Mouse (Mus musculus): ENCODE measurements around the gene Smad3. TPM values are rescaled to one million over a fixed set of nuclear protein-coding genes. Genes with fewer than 3 reads are reported as not detected.

The Smad3 gene
- polyA plus RNA-seq, 1 experiment from 2014 or later, result 24.5 TPM

GRCm38 (mm10) chr9:63662759-63663158, 95.0 kb downstream of the Smad3 start:
- Histone ChIP-seq H3K36me3 (peaks cover 23% of the 10 kb centered on the region), H3K27me3 (replicated peaks) (no peaks in the 10 kb centered on the region), H3K4me3 (no peak overlapping the region), H3K27ac (no peak overlapping the region), H3K9me3 (no peaks in the 10 kb centered on the region), H3K4me1 (peaks cover 30% of the 10 kb centered on the region), H3K9ac (no peak overlapping the region), H3K4me2 (replicated peaks) (no peak overlapping the region)
- ATAC-seq (ENCODE audit: low FRiP score, low read depth), result no peak
- WGBS, result 87% methylated on average over 7 of the region's 7 CpGs

- no peaks in the 10 kb centered on the region for H3K27me3 ChIP-seq (replicated peaks)
- ATAC-seq (ENCODE audit: low FRiP score, low read depth), result no peak
- H3K27ac ChIP-seq, result no peak overlapping the region
- 94% methylated on average over 3 of the region's 3 CpGs for WGBS
- H3K4me1 ChIP-seq, result peaks cover 11% of the 10 kb centered on the region
- H3K4me2 ChIP-seq (replicated peaks), result no peak overlapping the region
- no peak overlapping the region for H3K9ac ChIP-seq
- peaks cover 23% of the 10 kb centered on the region for H3K36me3 ChIP-seq
- H3K9me3 ChIP-seq, result no peaks in the 10 kb centered on the region
- no peak overlapping the region for H3K4me3 ChIP-seq
These were observed 97.1 kb downstream of the Smad3 start for GRCm38 (mm10) chr9:63660691-63661090.

DNA sequence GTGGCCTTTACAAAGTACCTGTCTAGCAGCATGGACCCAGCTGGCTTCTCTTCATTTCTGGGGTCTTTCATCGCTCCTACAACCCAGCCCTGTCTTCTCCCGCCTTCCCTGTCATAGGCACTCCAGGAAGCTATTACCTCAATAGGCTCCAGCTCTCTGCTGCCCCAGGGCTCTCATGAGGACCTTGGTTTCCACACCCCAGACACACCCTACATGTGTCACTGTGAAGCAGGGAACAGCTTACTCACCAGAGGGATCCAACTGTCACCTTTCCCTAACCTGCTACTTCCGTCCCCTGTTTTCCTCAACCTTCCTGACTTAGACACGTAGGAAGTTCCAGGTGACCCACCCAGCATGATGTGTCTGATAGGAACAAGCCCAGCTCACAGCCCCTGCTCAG, 97.7 kb downstream of the Smad3 start:
- WGBS, result 91% methylated on average over 4 of the region's 4 CpGs
- H3K36me3 ChIP-seq, result peaks cover 27% of the 10 kb centered on the region

DNA sequence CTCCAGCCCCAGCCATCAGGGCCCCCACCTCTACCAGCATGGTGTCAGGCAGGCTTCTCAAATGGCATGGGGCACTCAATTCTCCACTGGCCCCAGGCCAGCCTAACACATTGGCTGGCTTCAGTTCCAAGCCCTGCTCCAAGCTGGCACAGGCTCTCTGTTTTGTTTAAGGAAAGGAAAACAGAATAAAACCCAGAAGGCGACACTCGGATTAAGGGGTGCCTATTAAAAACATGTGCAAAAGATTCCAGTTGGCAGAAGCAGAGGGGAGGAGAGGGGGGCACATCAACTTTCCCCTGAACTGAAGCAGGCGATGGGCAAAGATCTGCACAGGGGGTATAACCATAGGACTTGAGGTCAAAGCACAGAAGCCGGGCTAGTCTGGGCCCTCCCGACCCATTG, 98.8 kb downstream of the Smad3 start:
- no peaks in the 10 kb centered on the region for H3K27me3 ChIP-seq (replicated peaks)
- no peak overlapping the region for H3K27ac ChIP-seq
- no peaks in the 10 kb centered on the region for H3K9me3 ChIP-seq
- WGBS, result 79% methylated on average over 5 of the region's 5 CpGs
- no peak overlapping the region for H3K4me3 ChIP-seq
- peaks cover 35% of the 10 kb centered on the region for H3K36me3 ChIP-seq
- H3K4me1 ChIP-seq, result peaks cover 6% of the 10 kb centered on the region; the same call in 1 of the 2 replicates
- no peak overlapping the region for H3K9ac ChIP-seq
- no peak overlapping the region for H3K4me2 ChIP-seq (replicated peaks)
- no peak for ATAC-seq (ENCODE audit: low FRiP score, low read depth)

More for the DNA sequence above, 97.7 kb downstream of the Smad3 start:
- ATAC-seq (ENCODE audit: low FRiP score, low read depth), result no peak
- Histone ChIP-seq H3K9me3 (no peaks in the 10 kb centered on the region), H3K9ac (no peak overlapping the region), H3K27ac (no peak overlapping the region), H3K27me3 (replicated peaks) (no peaks in the 10 kb centered on the region), H3K4me2 (replicated peaks) (no peak overlapping the region), H3K4me1 (peaks cover 5% of the 10 kb centered on the region), H3K4me3 (no peak overlapping the region)

DNA sequence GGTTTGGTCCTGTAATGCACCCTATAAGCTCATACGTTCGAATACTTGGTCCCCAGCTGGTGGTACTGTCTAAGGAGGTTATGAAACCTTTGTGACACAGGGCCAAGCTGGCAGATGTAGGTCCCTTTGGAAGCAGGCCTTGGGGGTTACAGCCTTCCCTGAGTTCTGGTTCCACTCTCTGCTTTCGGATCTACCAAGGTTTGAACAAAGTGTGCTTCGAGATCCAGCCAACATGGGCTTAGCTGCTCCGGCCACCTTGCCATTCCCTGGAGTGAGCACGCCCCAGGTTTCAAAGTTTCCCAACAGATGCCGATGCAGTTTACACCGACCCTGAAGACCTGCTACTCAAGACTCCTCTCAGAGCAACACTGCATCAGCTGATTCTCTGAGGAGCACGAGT, 99.4 kb downstream of the Smad3 start:
- H3K36me3 ChIP-seq, result peaks cover 38% of the 10 kb centered on the region
- H3K4me1 ChIP-seq, result peaks cover 12% of the 10 kb centered on the region; the same call in 1 of the 2 replicates
- H3K4me3 ChIP-seq, result no peak overlapping the region
- H3K27ac ChIP-seq, result no peak overlapping the region
- 92% methylated on average over 9 of the region's 9 CpGs for WGBS
- H3K4me2 ChIP-seq (replicated peaks), result no peak overlapping the region
- H3K9me3 ChIP-seq, result no peaks in the 10 kb centered on the region
- no peak for ATAC-seq (ENCODE audit: low FRiP score, low read depth)
- H3K27me3 ChIP-seq (replicated peaks), result no peaks in the 10 kb centered on the region
- H3K9ac ChIP-seq, result no peak overlapping the region

GRCm38 (mm10) chr9:63657167-63657566, 100.6 kb downstream of the Smad3 start:
- H3K4me3 ChIP-seq, result no peak overlapping the region
- peaks cover 36% of the 10 kb centered on the region for H3K36me3 ChIP-seq
- peaks cover 14% of the 10 kb centered on the region; the same call in 1 of the 2 replicates for H3K4me1 ChIP-seq
- H3K4me2 ChIP-seq (replicated peaks), result no peak overlapping the region
- H3K27me3 ChIP-seq (replicated peaks), result no peaks in the 10 kb centered on the region
- no peak overlapping the region for H3K9ac ChIP-seq
- no peak for ATAC-seq (ENCODE audit: low FRiP score, low read depth)
- no peak overlapping the region for H3K27ac ChIP-seq
- no peaks in the 10 kb centered on the region for H3K9me3 ChIP-seq
- 86% methylated on average over 4 of the region's 4 CpGs for WGBS

GRCm38 (mm10) chr9:63655092-63655491, 102.7 kb downstream of the Smad3 start:
- Histone ChIP-seq H3K27me3 (replicated peaks) (no peaks in the 10 kb centered on the region), H3K9me3 (no peaks in the 10 kb centered on the region), H3K4me1 (peaks cover 14% of the 10 kb centered on the region; the same call in 1 of the 2 replicates), H3K4me3 (no peak overlapping the region), H3K4me2 (replicated peaks) (no peak overlapping the region), H3K9ac (no peak overlapping the region), H3K36me3 (peaks cover 41% of the 10 kb centered on the region), H3K27ac (no peak overlapping the region)
- 67% methylated on average over 1 of the region's 1 CpGs for WGBS
- no peak for ATAC-seq (ENCODE audit: low FRiP score, low read depth)

- peaks cover 14% of the 10 kb centered on the region; the same call in 1 of the 2 replicates for H3K4me1 ChIP-seq
These were observed 103.2 kb downstream of the Smad3 start for GRCm38 (mm10) chr9:63654575-63654974.

GRCm38 (mm10) chr9:63653666-63654065, 104.1 kb downstream of the Smad3 start:
- Histone ChIP-seq H3K27me3 (replicated peaks) (no peaks in the 10 kb centered on the region), H3K36me3 (peaks cover 49% of the 10 kb centered on the region), H3K27ac (no peak overlapping the region), H3K4me2 (replicated peaks) (no peak overlapping the region), H3K4me3 (no peak overlapping the region), H3K9me3 (no peaks in the 10 kb centered on the region), H3K4me1 (peaks cover 14% of the 10 kb centered on the region; the same call in 1 of the 2 replicates), H3K9ac (no peak overlapping the region)
- no peak for ATAC-seq (ENCODE audit: low FRiP score, low read depth)
- 38% methylated on average over 7 of the region's 7 CpGs for WGBS

More at GRCm38 (mm10) chr9:63654575-63654974, 103.2 kb downstream of the Smad3 start:
- H3K9ac ChIP-seq, result no peak overlapping the region
- no peak overlapping the region for H3K4me2 ChIP-seq (replicated peaks)
- peaks cover 43% of the 10 kb centered on the region for H3K36me3 ChIP-seq
- no peak overlapping the region for H3K27ac ChIP-seq
- no peaks in the 10 kb centered on the region for H3K9me3 ChIP-seq
- WGBS, result 92% methylated on average over 8 of the region's 8 CpGs
- H3K4me3 ChIP-seq, result no peak overlapping the region
- no peak for ATAC-seq (ENCODE audit: low FRiP score, low read depth)
- no peaks in the 10 kb centered on the region for H3K27me3 ChIP-seq (replicated peaks)

DNA sequence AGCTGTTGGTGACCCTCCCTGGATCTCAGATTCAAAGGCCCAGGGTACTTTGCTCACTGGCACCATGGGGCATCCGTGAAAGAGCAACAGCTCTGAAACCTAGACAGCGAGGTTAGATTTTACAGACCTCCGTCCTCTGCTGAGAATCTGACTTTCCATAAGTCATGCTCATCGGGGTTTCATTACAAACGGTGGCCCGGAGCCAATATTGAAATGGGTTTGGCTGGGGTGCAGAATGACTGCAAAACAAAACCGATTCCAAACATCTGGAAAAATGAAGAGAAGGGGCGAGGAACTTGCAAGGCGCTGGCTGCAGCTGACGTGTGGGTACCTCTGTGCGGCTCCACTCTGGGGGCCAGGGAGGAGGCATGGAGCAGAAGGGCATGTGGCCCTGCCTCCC, 106.2 kb downstream of the Smad3 start:
- peaks cover 14% of the 10 kb centered on the region; the same call in 1 of the 2 replicates for H3K4me1 ChIP-seq
- peaks cover 58% of the 10 kb centered on the region for H3K36me3 ChIP-seq

DNA sequence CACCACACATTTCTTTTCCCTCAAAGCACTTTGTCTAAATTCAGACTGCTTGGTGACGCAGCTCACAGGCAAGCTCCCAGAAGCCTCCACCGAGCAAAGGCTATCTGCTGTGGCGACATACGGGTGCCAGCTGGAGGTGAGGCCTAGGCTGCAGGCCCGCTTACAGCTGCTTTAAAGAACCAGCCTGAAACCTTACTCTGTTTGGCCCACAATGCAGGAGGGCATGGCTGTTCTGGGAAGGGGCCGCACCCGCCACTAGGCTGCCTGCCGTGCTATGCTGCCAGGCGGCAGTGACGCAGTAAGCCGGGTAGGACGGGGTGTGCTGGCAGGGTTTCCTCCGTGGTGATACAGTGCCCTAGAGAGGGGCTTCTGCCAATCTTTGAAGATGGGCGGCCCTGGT, 106.9 kb downstream of the Smad3 start:
- H3K4me2 ChIP-seq (replicated peaks), result no peak overlapping the region
- H3K4me3 ChIP-seq, result no peak overlapping the region
- no peak overlapping the region for H3K9ac ChIP-seq
- H3K27ac ChIP-seq, result no peak overlapping the region
- no peaks in the 10 kb centered on the region for H3K9me3 ChIP-seq
- 90% methylated on average over 14 of the region's 14 CpGs for WGBS
- H3K27me3 ChIP-seq (replicated peaks), result no peaks in the 10 kb centered on the region
- H3K4me1 ChIP-seq, result peaks cover 14% of the 10 kb centered on the region; the same call in 1 of the 2 replicates
- peaks cover 63% of the 10 kb centered on the region for H3K36me3 ChIP-seq
- ATAC-seq (ENCODE audit: low FRiP score, low read depth), result no peak

More for the DNA sequence above, 106.2 kb downstream of the Smad3 start:
- Histone ChIP-seq H3K9ac (no peak overlapping the region), H3K4me2 (replicated peaks) (no peak overlapping the region), H3K27ac (no peak overlapping the region), H3K27me3 (replicated peaks) (no peaks in the 10 kb centered on the region), H3K9me3 (no peaks in the 10 kb centered on the region), H3K4me3 (no peak overlapping the region)
- WGBS, result 82% methylated on average over 11 of the region's 11 CpGs
- no peak for ATAC-seq (ENCODE audit: low FRiP score, low read depth)

GRCm38 (mm10) chr9:63649841-63650545, 107.8 kb downstream of the Smad3 start:
- Histone ChIP-seq H3K4me2 (replicated peaks) (no peak overlapping the region), H3K27me3 (replicated peaks) (no peaks in the 10 kb centered on the region), H3K9ac (no peak overlapping the region), H3K4me3 (no peak overlapping the region), H3K9me3 (no peaks in the 10 kb centered on the region), H3K27ac (no peak overlapping the region), H3K4me1 (peaks cover 14% of the 10 kb centered on the region; the same call in 1 of the 2 replicates), H3K36me3 (peaks cover 62% of the 10 kb centered on the region)
- 89% methylated on average over 8 of the region's 8 CpGs for WGBS
- no peak for ATAC-seq (ENCODE audit: low FRiP score, low read depth)

GRCm38 (mm10) chr9:63648520-63648918, 109.3 kb downstream of the Smad3 start:
- Histone ChIP-seq H3K4me2 (replicated peaks) (no peak overlapping the region), H3K9me3 (no peaks in the 10 kb centered on the region), H3K4me3 (no peak overlapping the region), H3K9ac (no peak overlapping the region), H3K27me3 (replicated peaks) (no peaks in the 10 kb centered on the region), H3K27ac (no peak overlapping the region), H3K4me1 (peaks cover 3% of the 10 kb centered on the region; the same call in 1 of the 2 replicates), H3K36me3 (peaks cover 64% of the 10 kb centered on the region)
- ATAC-seq (ENCODE audit: low FRiP score, low read depth), result no peak
- 85% methylated on average over 9 of the region's 9 CpGs for WGBS
